Mouse (Mus musculus): ENCODE measurements around the gene Adk. TPM values are rescaled to one million over a fixed set of nuclear protein-coding genes. Genes with fewer than 3 reads are reported as not detected.

The Adk gene
- polyA plus RNA-seq, 1 experiment from 2014 or later, result 195 TPM

GRCm38 (mm10) chr14:21237051-21237450 is 184.7 kb downstream of the Adk start:
- no peak overlapping the region for H3K4me3 ChIP-seq (ENCODE audit: low read length)
- H3K4me1 ChIP-seq (replicated peaks; ENCODE audit: control insufficient read depth, insufficient read depth, low read length), result no peaks in the 10 kb centered on the region
- no peak for ATAC-seq (ENCODE audit: low read depth)
- H3K9ac ChIP-seq (ENCODE audit: low read length), result no peak overlapping the region
- H3K27me3 ChIP-seq (ENCODE audit: control insufficient read depth, insufficient read depth, low read depth, low read length), result no peaks in the 10 kb centered on the region
- H3K36me3 ChIP-seq (ENCODE audit: control insufficient read depth, insufficient read depth, low read length), result no peaks in the 10 kb centered on the region
- H3K9me3 ChIP-seq (ENCODE audit: control insufficient read depth, low read length), result peaks cover 3% of the 10 kb centered on the region; the same call in 1 of the 2 replicates
- no peak overlapping the region for H3K4me2 ChIP-seq (ENCODE audit: low read depth, low read length)
- H3K27ac ChIP-seq (ENCODE audit: low read length), result no peak overlapping the region
- 63% methylated on average over 2 of the region's 2 CpGs for WGBS

GRCm38 (mm10) chr14:21241105-21241504 is 188.7 kb downstream of the Adk start:
- no peaks in the 10 kb centered on the region for H3K27me3 ChIP-seq (ENCODE audit: control insufficient read depth, insufficient read depth, low read depth, low read length)
- WGBS, result 46% methylated on average over 5 of the region's 5 CpGs
- H3K27ac ChIP-seq (ENCODE audit: low read length), result no peak overlapping the region
- H3K4me2 ChIP-seq (ENCODE audit: low read depth, low read length), result no peak overlapping the region
- H3K4me3 ChIP-seq (ENCODE audit: low read length), result no peak overlapping the region
- peak; percentile 71 for ATAC-seq (ENCODE audit: low read depth)
- H3K9me3 ChIP-seq (ENCODE audit: control insufficient read depth, low read length), result peaks cover 3% of the 10 kb centered on the region; the same call in 1 of the 2 replicates
- no peaks in the 10 kb centered on the region for H3K36me3 ChIP-seq (ENCODE audit: control insufficient read depth, insufficient read depth, low read length)
- H3K9ac ChIP-seq (ENCODE audit: low read length), result no peak overlapping the region
- H3K4me1 ChIP-seq (replicated peaks; ENCODE audit: control insufficient read depth, insufficient read depth, low read length), result no peaks in the 10 kb centered on the region

- WGBS, result 86% methylated on average over 5 of the region's 5 CpGs
- no peak overlapping the region for H3K4me2 ChIP-seq (ENCODE audit: low read depth, low read length)
- H3K36me3 ChIP-seq (ENCODE audit: control insufficient read depth, insufficient read depth, low read length), result no peaks in the 10 kb centered on the region
- no peaks in the 10 kb centered on the region for H3K27me3 ChIP-seq (ENCODE audit: control insufficient read depth, insufficient read depth, low read depth, low read length)
- ATAC-seq (ENCODE audit: low read depth), result no peak
- H3K9me3 ChIP-seq (ENCODE audit: control insufficient read depth, low read length), result no peaks in the 10 kb centered on the region
- no peak overlapping the region for H3K27ac ChIP-seq (ENCODE audit: low read length)
- H3K9ac ChIP-seq (ENCODE audit: low read length), result no peak overlapping the region
- H3K4me1 ChIP-seq (replicated peaks; ENCODE audit: control insufficient read depth, insufficient read depth, low read length), result peaks cover 3% of the 10 kb centered on the region
- no peak overlapping the region for H3K4me3 ChIP-seq (ENCODE audit: low read length)
Observed at GRCm38 (mm10) chr14:21251386-21251785, 199.0 kb downstream of the Adk start.

- ATAC-seq (ENCODE audit: low read depth), result no peak
- H3K27me3 ChIP-seq (ENCODE audit: control insufficient read depth, insufficient read depth, low read depth, low read length), result no peaks in the 10 kb centered on the region
- no peak overlapping the region for H3K27ac ChIP-seq (ENCODE audit: low read length)
- no peak overlapping the region for H3K9ac ChIP-seq (ENCODE audit: low read length)
- no peak overlapping the region for H3K4me3 ChIP-seq (ENCODE audit: low read length)
- 43% methylated on average over 7 of the region's 7 CpGs for WGBS
- H3K4me2 ChIP-seq (ENCODE audit: low read depth, low read length), result no peak overlapping the region
- peaks cover 3% of the 10 kb centered on the region for H3K4me1 ChIP-seq (replicated peaks; ENCODE audit: control insufficient read depth, insufficient read depth, low read length)
- H3K9me3 ChIP-seq (ENCODE audit: control insufficient read depth, low read length), result no peaks in the 10 kb centered on the region
- H3K36me3 ChIP-seq (ENCODE audit: control insufficient read depth, insufficient read depth, low read length), result no peaks in the 10 kb centered on the region
Observed at GRCm38 (mm10) chr14:21252326-21252886, 200.0 kb downstream of the Adk start.

- no peak overlapping the region for H3K4me3 ChIP-seq (ENCODE audit: low read length)
- WGBS, result 67% methylated on average over 5 of the region's 5 CpGs
- no peaks in the 10 kb centered on the region for H3K9me3 ChIP-seq (ENCODE audit: control insufficient read depth, low read length)
- H3K9ac ChIP-seq (ENCODE audit: low read length), result no peak overlapping the region
- H3K27me3 ChIP-seq (ENCODE audit: control insufficient read depth, insufficient read depth, low read depth, low read length), result no peaks in the 10 kb centered on the region
- no peak overlapping the region for H3K4me2 ChIP-seq (ENCODE audit: low read depth, low read length)
- no peak overlapping the region for H3K27ac ChIP-seq (ENCODE audit: low read length)
- no peak for ATAC-seq (ENCODE audit: low read depth)
- peaks cover 3% of the 10 kb centered on the region for H3K4me1 ChIP-seq (replicated peaks; ENCODE audit: control insufficient read depth, insufficient read depth, low read length)
- no peaks in the 10 kb centered on the region for H3K36me3 ChIP-seq (ENCODE audit: control insufficient read depth, insufficient read depth, low read length)
Observed at GRCm38 (mm10) chr14:21253321-21253992, 201.1 kb downstream of the Adk start.

- H3K4me1 ChIP-seq (replicated peaks; ENCODE audit: control insufficient read depth, insufficient read depth, low read length), result peaks cover 3% of the 10 kb centered on the region
- no peak for ATAC-seq (ENCODE audit: low read depth)
- no peak overlapping the region for H3K9ac ChIP-seq (ENCODE audit: low read length)
- H3K9me3 ChIP-seq (ENCODE audit: control insufficient read depth, low read length), result no peaks in the 10 kb centered on the region
- H3K4me2 ChIP-seq (ENCODE audit: low read depth, low read length), result no peak overlapping the region
- H3K27ac ChIP-seq (ENCODE audit: low read length), result no peak overlapping the region
- 73% methylated on average over 2 of the region's 2 CpGs for WGBS
- no peaks in the 10 kb centered on the region for H3K27me3 ChIP-seq (ENCODE audit: control insufficient read depth, insufficient read depth, low read depth, low read length)
- no peaks in the 10 kb centered on the region for H3K36me3 ChIP-seq (ENCODE audit: control insufficient read depth, insufficient read depth, low read length)
- no peak overlapping the region for H3K4me3 ChIP-seq (ENCODE audit: low read length)
Observed at GRCm38 (mm10) chr14:21253993-21254339, 201.6 kb downstream of the Adk start.

GRCm38 (mm10) chr14:21268229-21268628 is 215.9 kb downstream of the Adk start:
- Histone ChIP-seq H3K4me3 (ENCODE audit: low read length) (no peak overlapping the region), H3K9ac (ENCODE audit: low read length) (no peak overlapping the region), H3K36me3 (ENCODE audit: control insufficient read depth, insufficient read depth, low read length) (no peaks in the 10 kb centered on the region), H3K9me3 (ENCODE audit: control insufficient read depth, low read length) (no peaks in the 10 kb centered on the region), H3K4me2 (ENCODE audit: low read depth, low read length) (no peak overlapping the region), H3K27ac (ENCODE audit: low read length) (no peak overlapping the region), H3K4me1 (replicated peaks; ENCODE audit: control insufficient read depth, insufficient read depth, low read length) (0 out of 2 replicates have a peak, but pooled peaks cover 2% of the 10 kb centered on the region), H3K27me3 (ENCODE audit: control insufficient read depth, insufficient read depth, low read depth, low read length) (no peaks in the 10 kb centered on the region)
- no peak for ATAC-seq (ENCODE audit: low read depth)
- 85% methylated on average over 8 of the region's 8 CpGs for WGBS

- H3K9ac ChIP-seq (ENCODE audit: low read length), result no peak overlapping the region
- WGBS, result 62% methylated on average over 4 of the region's 4 CpGs
- no peaks in the 10 kb centered on the region for H3K9me3 ChIP-seq (ENCODE audit: control insufficient read depth, low read length)
- no peak overlapping the region for H3K4me3 ChIP-seq (ENCODE audit: low read length)
- no peak overlapping the region for H3K27ac ChIP-seq (ENCODE audit: low read length)
- H3K27me3 ChIP-seq (ENCODE audit: control insufficient read depth, insufficient read depth, low read depth, low read length), result no peaks in the 10 kb centered on the region
- no peak for ATAC-seq (ENCODE audit: low read depth)
- H3K4me1 ChIP-seq (replicated peaks; ENCODE audit: control insufficient read depth, insufficient read depth, low read length), result 0 out of 2 replicates have a peak, but pooled peaks cover 2% of the 10 kb centered on the region
- no peak overlapping the region for H3K4me2 ChIP-seq (ENCODE audit: low read depth, low read length)
- H3K36me3 ChIP-seq (ENCODE audit: control insufficient read depth, insufficient read depth, low read length), result no peaks in the 10 kb centered on the region
Observed at GRCm38 (mm10) chr14:21271472-21271871, 219.1 kb downstream of the Adk start.

GRCm38 (mm10) chr14:21275786-21276185 is 223.4 kb downstream of the Adk start:
- H3K4me3 ChIP-seq (ENCODE audit: low read length), result no peak overlapping the region
- H3K9me3 ChIP-seq (ENCODE audit: control insufficient read depth, low read length), result no peaks in the 10 kb centered on the region
- ATAC-seq (ENCODE audit: low read depth), result no peak
- H3K27ac ChIP-seq (ENCODE audit: low read length), result no peak overlapping the region
- no peaks in the 10 kb centered on the region for H3K27me3 ChIP-seq (ENCODE audit: control insufficient read depth, insufficient read depth, low read depth, low read length)
- no peak overlapping the region for H3K4me2 ChIP-seq (ENCODE audit: low read depth, low read length)
- H3K9ac ChIP-seq (ENCODE audit: low read length), result no peak overlapping the region
- H3K4me1 ChIP-seq (replicated peaks; ENCODE audit: control insufficient read depth, insufficient read depth, low read length), result 0 out of 2 replicates have a peak, but pooled peaks cover 2% of the 10 kb centered on the region
- no peaks in the 10 kb centered on the region for H3K36me3 ChIP-seq (ENCODE audit: control insufficient read depth, insufficient read depth, low read length)
- WGBS, result 59% methylated on average over 1 of the region's 1 CpGs

Data from lung, embryonic 16.5 days (tissue).